Mouse (Mus musculus) B cell, adult 67 days (primary cell): ENCODE data around the gene 5730522E02Rik. TPM values are rescaled to one million over a fixed set of nuclear protein-coding genes. Genes with fewer than 3 reads are reported as not detected.

Experiments
- total RNA-seq, 2 experiments: library from RNA; stranded (reverse); gene quantifications; 4 replicates each; pipeline ENCODE4 v1.2.4; 2023

5730522E02Rik gene
- total RNA-seq: not detected

GRCm38 (mm10) chr11:26210582-26211180, at the start of gene 5730522E02Rik:
Gene 5730522E02Rik, minus strand, starts transcription at chr11:26210763.

Other genes starting within 250 kb of the 5730522E02Rik start
- gene Fancl, start 175.4 kb upstream of the 5730522E02Rik start, total RNA-seq: 10 to 100 TPM; 17.2 to 22.6 TPM